Mouse (Mus musculus) embryonic fibroblast, embryonic 13.5 days (primary cell): ENCODE data around the gene Dalrd3. TPM values are rescaled to one million over a fixed set of nuclear protein-coding genes. Genes with fewer than 3 reads are reported as not detected.

Experiments used
- H3K27ac ChIP-seq: 2 replicates; pipeline ENCODE4 v1.5.1; 2012; ENCODE audit warnings: low read length, control low read depth, inconsistent platforms; ENCODE audit not compliant: insufficient read depth
- H3K4me1 ChIP-seq: 2 replicates; pipeline ENCODE4 v1.6.1; 2011; ENCODE audit warnings: low read length; ENCODE audit not compliant: control insufficient read depth, insufficient read depth
- H3K4me3 ChIP-seq: 2 replicates; pipeline ENCODE4 v1.5.1; 2011; ENCODE audit warnings: mild to moderate bottlenecking, control low read depth, low read length; ENCODE audit not compliant: insufficient read depth
- CTCF ChIP-seq: IDR thresholded peaks from 2 replicates; pipeline ENCODE4 v1.5.1; 2011; ENCODE audit warnings: mild to moderate bottlenecking, control low read depth, low read length, moderate library complexity, borderline replicate concordance; ENCODE audit not compliant: insufficient read depth
- POLR2A ChIP-seq: IDR thresholded peaks from 2 replicates; pipeline ENCODE4 v1.6.1; 2011; ENCODE audit warnings: low read depth, mild to moderate bottlenecking, control low read depth, low read length, moderate library complexity
- polyA plus RNA-seq: library from polyadenylated mRNA; stranded (reverse); fragments of >200 nt; gene quantifications from 2 replicates; pipeline ENCODE4 v1.2.4, GENCODE M21; 2011; ENCODE audit warnings: low read depth; ENCODE audit not compliant: missing spikeins, insufficient read length

Dalrd3 gene
- polyA plus RNA-seq, result 29.2 and 38.2 TPM in 2 replicates

DNA sequence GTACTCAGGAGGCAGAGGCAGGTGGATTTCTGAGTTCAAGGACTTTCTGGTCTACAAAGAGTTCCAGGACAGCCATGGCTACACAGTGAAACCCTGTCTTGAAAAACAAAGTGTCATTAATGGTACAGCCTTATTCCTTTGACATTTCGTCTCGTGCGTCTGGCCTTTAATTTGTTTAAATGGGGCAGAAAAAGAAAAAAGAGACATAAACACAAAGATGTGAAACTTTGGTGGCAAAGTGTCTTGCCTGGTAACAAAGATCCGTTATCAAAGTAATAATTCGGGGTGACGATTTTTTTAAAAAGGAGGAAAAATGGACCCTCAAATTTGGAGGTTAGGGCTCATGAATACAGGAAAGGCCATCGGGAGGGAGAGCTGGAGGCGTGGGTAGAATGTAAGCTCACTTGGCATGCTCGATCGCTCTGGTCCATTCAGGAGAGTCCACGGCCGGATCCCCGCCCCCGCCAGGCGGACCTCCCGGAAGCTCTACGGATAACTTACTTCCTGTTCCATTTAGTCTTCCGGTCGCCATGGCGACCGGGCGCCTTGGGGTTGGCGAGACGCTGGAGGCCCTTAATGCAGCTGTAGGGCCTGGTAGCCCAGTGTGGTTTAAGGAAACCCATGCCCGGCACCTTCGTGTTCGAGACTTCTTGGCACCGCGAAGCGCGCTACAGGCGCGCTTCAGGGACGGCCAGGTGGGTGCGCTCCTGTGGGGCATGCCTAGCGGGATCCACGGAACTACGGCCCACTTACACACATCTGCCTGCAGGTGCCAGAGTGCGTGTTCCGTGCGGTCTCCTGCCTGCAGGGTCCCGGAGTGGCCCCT, at the start of gene Dalrd3:
Gene Dalrd3, plus strand, starts transcription at position 506 of the 826 bp plus-strand sequence.
- Histone ChIP-seq H3K4me1 (no peaks in the 10 kb centered on the region; the same call in 1 of the 2 replicates), H3K27ac (no peak within 1 kb of the TSS), H3K4me3 (peak within 1 kb of the TSS; percentile 69)
- peak; percentile 40 for TF ChIP-seq POLR2A
- no peak for TF ChIP-seq CTCF

DNA sequence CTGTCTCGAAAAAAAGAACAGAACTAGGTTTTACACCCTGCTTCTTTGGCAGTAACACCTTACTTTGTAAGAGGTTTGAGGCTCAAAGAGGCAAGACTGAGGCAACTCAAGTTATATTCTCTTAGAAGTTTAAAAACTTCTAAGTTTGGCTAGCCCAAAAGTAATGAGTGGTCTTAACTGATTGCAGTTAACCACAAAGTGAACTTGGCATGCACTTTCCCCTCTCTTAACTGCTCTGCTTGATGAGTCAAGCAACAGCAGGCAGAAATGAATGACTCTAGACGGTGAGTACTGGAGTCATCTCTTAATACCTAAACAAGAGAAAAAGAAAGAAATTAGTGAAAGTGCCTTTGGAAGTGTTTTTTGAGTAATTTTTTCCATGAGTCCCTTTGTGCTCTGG, 48.1 kb upstream of the Dalrd3 start:
- TF ChIP-seq POLR2A, result no peak
- TF ChIP-seq CTCF, result no peak
- peaks cover 16% of the 10 kb centered on the region for H3K4me1 ChIP-seq
- no peak overlapping the region for H3K4me3 ChIP-seq
- H3K27ac ChIP-seq, result no peak overlapping the region; the same call in 1 of the 2 replicates

DNA sequence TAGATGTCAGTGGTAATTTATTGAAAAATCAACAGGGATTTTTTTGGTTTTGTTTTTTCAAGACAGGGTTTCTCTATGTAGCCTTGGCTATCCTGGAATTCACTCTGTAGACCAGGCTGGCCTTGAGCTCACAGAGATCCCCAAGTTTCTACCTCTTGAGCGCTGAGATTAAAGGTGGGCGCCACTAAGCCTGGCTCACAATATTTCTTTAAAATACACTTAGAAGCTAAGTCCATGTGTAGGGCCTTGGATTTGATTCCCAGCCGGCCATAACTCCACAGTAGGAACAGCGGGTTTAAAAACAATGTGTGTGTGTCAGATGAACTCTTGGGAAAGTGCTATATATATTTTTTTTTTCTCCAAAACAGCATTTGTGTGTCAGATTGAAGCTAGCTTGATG, 46.3 kb upstream of the Dalrd3 start:
- H3K4me1 ChIP-seq, result peaks cover 16% of the 10 kb centered on the region
- no peak overlapping the region for H3K27ac ChIP-seq
- no peak overlapping the region for H3K4me3 ChIP-seq
- no peak for TF ChIP-seq POLR2A
- TF ChIP-seq CTCF, result no peak

DNA sequence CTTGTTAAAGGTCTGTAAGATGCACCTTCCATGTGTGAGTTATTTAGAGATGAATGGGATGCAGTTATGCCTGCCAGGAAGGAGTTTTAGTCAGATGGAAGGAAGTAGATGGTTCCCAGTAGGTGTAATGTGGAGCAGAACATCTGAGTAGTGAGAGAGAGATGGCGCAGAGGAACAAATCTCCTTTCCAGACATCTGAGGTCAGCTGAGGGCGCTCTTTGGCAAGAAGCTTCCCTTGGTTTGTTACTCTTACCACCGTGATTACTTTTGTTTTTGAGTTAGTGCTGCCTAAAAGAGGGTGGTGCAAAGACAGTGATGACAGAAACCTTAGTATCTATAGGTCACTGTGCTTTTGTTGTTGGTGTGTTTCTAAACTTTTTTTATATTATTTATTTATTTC, 44.3 kb upstream of the Dalrd3 start:
- Histone ChIP-seq H3K27ac (no peak overlapping the region), H3K4me3 (no peak overlapping the region), H3K4me1 (peaks cover 4% of the 10 kb centered on the region; the same call in 1 of the 2 replicates)
- no peak for TF ChIP-seq POLR2A
- no peak for TF ChIP-seq CTCF

DNA sequence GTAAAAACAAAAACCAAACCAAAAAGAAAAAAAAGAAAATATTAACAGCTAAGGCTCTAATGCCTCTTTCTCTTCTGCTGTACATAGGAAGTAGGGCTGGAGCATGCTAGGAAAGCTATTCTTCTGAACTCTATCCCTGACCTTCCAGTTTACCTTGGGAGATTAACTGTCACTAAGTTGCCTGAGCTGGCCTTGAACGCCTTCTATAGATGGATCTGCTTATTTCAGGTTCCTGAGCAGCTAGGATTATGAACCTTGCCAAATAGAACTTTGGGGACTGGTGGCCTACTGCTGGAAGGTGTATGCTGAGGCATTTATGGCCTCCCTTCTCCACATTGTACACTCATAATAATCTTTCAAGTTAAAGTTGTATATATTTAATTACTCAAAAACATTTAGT, 38.7 kb upstream of the Dalrd3 start:
- Histone ChIP-seq H3K27ac (no peak overlapping the region), H3K4me1 (no peaks in the 10 kb centered on the region), H3K4me3 (no peak overlapping the region)
- TF ChIP-seq CTCF (no peak), POLR2A (no peak)

DNA sequence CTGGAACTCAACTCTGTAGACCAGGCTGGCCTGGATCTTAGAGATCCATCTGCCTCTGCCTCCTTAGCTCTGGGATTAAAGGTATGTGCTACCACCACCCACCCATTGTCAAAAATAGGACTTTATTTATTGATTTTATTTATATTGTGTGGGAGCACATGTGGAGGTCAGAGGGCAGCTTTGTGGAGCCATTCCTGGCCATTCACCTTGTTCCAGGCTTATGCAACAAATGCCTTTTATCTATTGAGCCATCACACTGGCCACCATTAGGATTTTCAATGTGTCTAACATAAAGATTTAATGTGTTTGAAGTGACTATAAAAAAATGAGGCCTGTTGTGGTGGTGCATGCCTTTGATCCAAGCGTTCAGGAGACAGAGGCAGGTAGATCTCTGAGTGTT, 38.2 kb upstream of the Dalrd3 start:
- Histone ChIP-seq H3K4me1 (no peaks in the 10 kb centered on the region), H3K4me3 (no peak overlapping the region), H3K27ac (no peak overlapping the region)
- TF ChIP-seq POLR2A (no peak), CTCF (no peak)

DNA sequence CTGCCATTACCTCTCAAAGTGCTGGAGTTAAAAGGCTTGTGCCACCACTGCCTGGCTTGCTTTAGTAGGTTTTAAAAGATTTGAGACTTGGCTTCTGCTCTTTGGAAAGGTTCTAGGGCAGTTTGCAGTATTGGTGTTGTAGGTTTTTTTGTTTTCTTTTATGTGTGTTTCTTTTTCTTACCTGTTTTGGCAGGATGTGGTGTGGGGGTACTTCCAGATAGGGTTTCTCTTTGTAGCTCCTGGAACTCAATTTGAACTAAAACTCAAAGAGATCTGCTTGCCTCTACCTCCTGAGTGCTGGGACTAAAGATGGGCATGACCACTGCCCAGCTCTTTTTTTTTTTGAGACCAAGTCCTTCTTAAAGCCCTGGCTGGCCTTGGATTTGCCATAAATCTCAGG, 28.8 kb upstream of the Dalrd3 start:
- Histone ChIP-seq H3K27ac (no peak overlapping the region), H3K4me3 (no peak overlapping the region), H3K4me1 (no peaks in the 10 kb centered on the region)
- no peak for TF ChIP-seq POLR2A
- no peak for TF ChIP-seq CTCF

DNA sequence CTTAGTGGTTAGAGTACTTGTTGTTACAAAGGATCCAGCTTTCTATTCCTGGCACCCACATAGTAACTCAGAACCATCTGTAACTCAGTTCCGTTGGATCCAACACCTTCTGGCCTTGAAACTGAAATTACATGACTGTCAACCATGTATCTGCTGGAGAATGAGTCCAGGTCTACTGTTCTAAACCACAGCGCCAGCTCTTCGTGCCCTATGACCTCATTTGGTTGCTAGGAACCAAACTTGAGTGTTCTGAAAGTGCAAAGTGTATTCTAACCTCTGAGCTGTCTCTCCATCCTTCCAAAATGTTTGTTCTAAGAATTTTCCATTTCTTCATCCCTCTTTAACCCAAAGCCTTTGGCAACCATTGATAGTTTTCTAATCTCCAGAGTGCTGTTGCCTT, 23.7 kb upstream of the Dalrd3 start:
- no peak overlapping the region for H3K4me3 ChIP-seq
- no peaks in the 10 kb centered on the region for H3K4me1 ChIP-seq
- TF ChIP-seq POLR2A (no peak), CTCF (no peak)
- no peak overlapping the region for H3K27ac ChIP-seq

DNA sequence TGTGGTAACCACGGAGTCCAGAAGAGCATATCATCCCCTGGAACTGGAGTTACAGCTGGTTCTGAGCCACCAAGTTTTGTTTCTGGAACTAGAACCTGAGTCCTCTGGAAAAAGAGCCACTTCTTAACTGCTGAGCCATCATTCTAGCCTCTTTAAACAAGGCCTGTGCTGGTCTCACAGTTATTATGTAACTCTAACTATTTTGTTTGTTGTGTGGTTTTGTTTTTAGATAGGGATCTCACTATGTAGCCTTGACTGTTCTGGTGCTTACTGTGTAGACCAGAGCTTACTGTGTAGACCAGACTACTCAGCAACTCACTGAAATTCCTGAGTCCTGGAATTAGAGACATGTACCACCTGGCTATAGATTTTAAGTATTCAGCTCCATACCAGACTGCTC, 22.8 kb upstream of the Dalrd3 start:
- Histone ChIP-seq H3K4me3 (no peak overlapping the region), H3K27ac (no peak overlapping the region), H3K4me1 (no peaks in the 10 kb centered on the region)
- no peak for TF ChIP-seq CTCF
- TF ChIP-seq POLR2A, result no peak

DNA sequence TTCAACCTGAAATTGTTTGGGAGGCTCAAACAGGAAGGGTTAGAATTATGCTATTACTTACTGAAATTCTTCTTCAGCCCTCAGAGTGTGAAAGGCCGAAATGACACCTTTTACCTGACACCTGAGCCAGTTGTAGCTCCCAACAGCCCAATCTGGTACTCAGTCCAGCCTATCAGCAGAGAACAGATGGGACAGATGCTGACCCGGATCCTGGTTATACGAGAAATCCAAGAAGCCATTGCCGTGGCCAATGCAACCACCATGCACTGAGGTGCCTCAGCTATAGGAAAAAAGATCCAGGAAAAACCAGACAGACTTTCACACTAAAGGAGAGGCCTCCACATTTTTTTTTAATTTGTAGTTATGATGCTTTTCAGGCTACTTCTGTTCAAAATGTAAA, 10.5 kb upstream of the Dalrd3 start:
- Histone ChIP-seq H3K4me3 (no peak overlapping the region), H3K27ac (no peak overlapping the region), H3K4me1 (0 out of 2 replicates have a peak, but pooled peaks cover 4% of the 10 kb centered on the region)
- TF ChIP-seq POLR2A (no peak), CTCF (no peak)
